In genomic region chr7:143014862-143015659, GRCm38 (mm10) we compare ENCODE assay signal across 10 mouse cellular contexts. TPM values are rescaled to one million over a fixed set of nuclear protein-coding genes. Genes with fewer than 3 reads are reported as not detected.
A peak's percentile ranks its signal among the peaks of the same experiment; 100 is the strongest.
DNase-seq lines count a peak whose midpoint lies in the region; ATAC-seq and TF ChIP-seq lines count a peak whose summit lies in the region.
"Had no signal": no experiment of that assay in that cellular context is flagged by ENCODE, and none has a peak within 500 bp of the region (broad histone marks: within the 10 kb centered on the region; RNA-seq: fewer than 3 reads in every experiment).

No protein-coding gene starts in this region.

- intact Hi-C loops in left cerebral cortex, adult 2 months (cut with DNase I), result no loop called here
- intact Hi-C loops in gastrocnemius, postnatal 36 days (cut with DNase I), result no loop called here

- ATAC-seq in monocyte, adult 5-6 weeks (replicated peaks; ENCODE audit: insufficient number of reproducible peaks, low FRiP score, low TSS enrichment, poor library complexity, severe bottlenecking), result no peak

- no peaks in the 10 kb centered on the region for H3K27me3 ChIP-seq in limb, embryonic 10.5 days (ENCODE audit: low read depth, poor library complexity, severe bottlenecking)

- 87% methylated on average over 7 of the region's 7 CpGs for WGBS in limb, embryonic 10.5 days

- H3K4me1 ChIP-seq in limb, embryonic 10.5 days, result peaks cover 35% of the 10 kb centered on the region

- H3K36me3 ChIP-seq in limb, embryonic 10.5 days, result no peaks in the 10 kb centered on the region
- H3K36me3 ChIP-seq: forebrain, embryonic 10.5 days had no signal

- no peak for TF ChIP-seq CTCF in left cerebral cortex, adult 2 months (IDR thresholded peaks at IDR 0.05)

- H3K9me3 ChIP-seq in limb, embryonic 10.5 days (replicated peaks), result no peaks in the 10 kb centered on the region
- H3K9me3 ChIP-seq: forebrain, embryonic 10.5 days had no signal

- DNase-seq in left cerebral cortex, adult 2 months (ENCODE audit: extremely low spot score in 1 of 2, low spot score in 2 of 2), result no peak
- no peak for DNase-seq in left cerebral cortex, adult 18-20 months (ENCODE audit: low spot score in 2 of 2)
- peak; percentile 44 for DNase-seq in Muller cell, postnatal 12 days (ENCODE audit: inconsistent ontology term)
- DNase-seq in adrenal gland, postnatal 25 days, result peak; percentile 81
- DNase-seq in limb, embryonic 10.5 days (ENCODE audit: low spot score), result no peak
- no peak for DNase-seq in gastrocnemius, postnatal 36 days
- DNase-seq: cerebellum, adult 11-12 months had no signal

- peak overlapping the region; percentile 63; the same call in 1 of the 2 replicates for H3K27ac ChIP-seq in left cerebral cortex, adult 2 months
- peak overlapping the region; percentile 59 for H3K27ac ChIP-seq in limb, embryonic 10.5 days
- H3K27ac ChIP-seq: forebrain, embryonic 10.5 days had no signal

- H3K4me3 ChIP-seq in left cerebral cortex, adult 2 months, result no peak overlapping the region
- H3K4me3 ChIP-seq in limb, embryonic 10.5 days, result no peak overlapping the region
- H3K4me3 ChIP-seq: forebrain, embryonic 10.5 days had no signal

RNA-seq across cellular contexts. Expression of gene Tspan32, which starts 10.2 kb away (rescaled TPM):
- total RNA-seq in left cerebral cortex, adult 2 months (2021), result under 1 TPM in 1 of 2 experiments, not detected in 1; 0.07 TPM
- total RNA-seq in left cerebral cortex, adult 18-20 months (2021), result under 1 TPM in 1 of 2 experiments, not detected in 1; 0.44 TPM
- total RNA-seq in adrenal gland, postnatal 25 days (2021), result 0.21 TPM in 1 of 2 replicates, not detected in the other
- polyA plus RNA-seq in limb, embryonic 10.5 days (2016; fragmentation: Nextera tagmentation; extraction: Ambion mirVana), result 5.5 TPM in 2 replicates
- under 1 TPM; 0.15 to 0.27 TPM for total RNA-seq in gastrocnemius, postnatal 36 days (2021)
- 47.6 to 98.9 TPM (median 75.2 TPM) in 3 replicates for total RNA-seq in monocyte, adult 5-6 weeks (2017)

RNA-seq across cellular contexts. Expression of gene Cd81, which starts 37.5 kb away (rescaled TPM):
- 100 to 1,000 TPM; 380 to 388 TPM for total RNA-seq in left cerebral cortex, adult 2 months (2021)
- total RNA-seq in left cerebral cortex, adult 18-20 months (2021), result 100 to 1,000 TPM; 388 to 392 TPM
- total RNA-seq in adrenal gland, postnatal 25 days (2021), result 757 and 789 TPM in 2 replicates
- 267 and 310 TPM in 2 replicates for polyA plus RNA-seq in limb, embryonic 10.5 days (2016; fragmentation: Nextera tagmentation; extraction: Ambion mirVana)
- 100 to 1,000 TPM; 106 to 118 TPM for total RNA-seq in gastrocnemius, postnatal 36 days (2021)
- 75.1 to 86.6 TPM (median 75.4 TPM) in 3 replicates for total RNA-seq in monocyte, adult 5-6 weeks (2017)

RNA-seq across cellular contexts. Expression of gene Ascl2, which starts 46.0 kb away (rescaled TPM):
- total RNA-seq in left cerebral cortex, adult 2 months (2021), result under 1 TPM; 0.42 to 0.57 TPM
- total RNA-seq in left cerebral cortex, adult 18-20 months (2021), result not detected
- total RNA-seq in adrenal gland, postnatal 25 days (2021), result 0.33 and 0.95 TPM in 2 replicates
- polyA plus RNA-seq in limb, embryonic 10.5 days (2016; fragmentation: Nextera tagmentation; extraction: Ambion mirVana), result 0.26 and 0.40 TPM in 2 replicates
- total RNA-seq in gastrocnemius, postnatal 36 days (2021), result not detected
- 1.6 TPM in 1 of 3 replicates, not detected in the others for total RNA-seq in monocyte, adult 5-6 weeks (2017)
- total RNA-seq: heart, postnatal 36 days had no signal

RNA-seq across cellular contexts. Expression of gene Tssc4, which starts 54.0 kb away (rescaled TPM):
- total RNA-seq in left cerebral cortex, adult 2 months (2021), result 10 to 100 TPM; 38.0 to 41.5 TPM
- total RNA-seq in left cerebral cortex, adult 18-20 months (2021), result 10 to 100 TPM; 37.8 to 39.6 TPM
- 32.2 and 32.7 TPM in 2 replicates for total RNA-seq in adrenal gland, postnatal 25 days (2021)
- polyA plus RNA-seq in limb, embryonic 10.5 days (2016; fragmentation: Nextera tagmentation; extraction: Ambion mirVana), result 145 and 157 TPM in 2 replicates
- 1 to 10 TPM; 7.8 to 8.4 TPM for total RNA-seq in gastrocnemius, postnatal 36 days (2021)
- 5.2 to 10.4 TPM (median 8.2 TPM) in 3 replicates for total RNA-seq in monocyte, adult 5-6 weeks (2017)

Comparison
In these comparisons a context has a peak if more than half of its experiments do, and no peak if none do; other contexts are left out.
1. DNase-seq: peak in Muller cell, postnatal 12 days (single experiment) and adrenal gland, postnatal 25 days (single experiment); none in left cerebral cortex, adult 2 months (0 of 2), left cerebral cortex, adult 18-20 months (0 of 2), limb, embryonic 10.5 days (single experiment) and gastrocnemius, postnatal 36 days (0 of 2).
2. RNA of gene Tspan32, which starts 10.2 kb away (total RNA-seq): 47.6 to 98.9 TPM in monocyte, adult 5-6 weeks; 0.44 TPM in left cerebral cortex, adult 18-20 months, 0.15 to 0.27 TPM in gastrocnemius, postnatal 36 days, 0.21 TPM in adrenal gland, postnatal 25 days and 0.07 TPM in left cerebral cortex, adult 2 months; every median in the first group is over 10 times any median in the second.